Mouse (Mus musculus) cerebellum, adult 2 months (tissue): ENCODE results near the gene Defb28.

Experiments used
- CTCF ChIP-seq: fragments of 200-500 bp; IDR thresholded peaks from 2 replicates; pipeline ENCODE4 v1.5.1; 2011; ENCODE audit warnings: low read depth, mild to moderate bottlenecking, control low read depth, low read length, moderate library complexity, borderline replicate concordance; ENCODE audit not compliant: insufficient read depth
- POLR2A ChIP-seq: fragments of 200-500 bp; IDR thresholded peaks from 2 replicates; pipeline ENCODE4 v1.6.1; 2011; ENCODE audit warnings: low read length, control low read depth, borderline replicate concordance; ENCODE audit not compliant: insufficient read depth

DNA sequence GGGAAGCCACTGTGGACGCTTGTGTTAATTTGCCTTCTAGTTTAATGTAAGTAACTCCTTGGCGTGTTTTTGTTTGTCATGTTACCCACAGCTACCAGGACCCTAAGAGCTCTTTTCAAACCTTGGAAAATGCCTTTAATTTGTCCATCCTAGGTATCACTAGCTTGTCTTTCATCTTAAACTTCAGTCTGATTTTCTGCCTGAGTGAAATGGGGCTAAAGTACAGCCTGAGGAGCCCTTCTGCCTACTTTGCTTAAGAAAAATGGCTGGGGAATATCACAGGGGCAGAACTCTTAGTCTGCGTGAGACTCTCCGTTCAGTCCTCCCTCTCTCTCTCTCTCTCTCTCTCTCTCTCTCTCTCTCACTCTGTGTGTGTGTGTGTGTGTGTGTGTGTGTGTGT, 51.8 kb downstream of the Defb28 start:
- no peak for TF ChIP-seq CTCF
- TF ChIP-seq POLR2A, result no peak
